Mouse (Mus musculus) ES-Bruce4 (cell line): Measurements from ENCODE around the gene Sart1. TPM values are rescaled to one million over a fixed set of nuclear protein-coding genes. Genes with fewer than 3 reads are reported as not detected.
"Not testable (repeated sequence)": the region's sequence is repeated elsewhere in the genome, so short reads cannot be mapped to it uniquely, and the experiment has no call there.

Experiments used
- H3K27ac ChIP-seq: 2 replicates; pipeline ENCODE4 v1.5.1; 2012; ENCODE audit warnings: low read length, inconsistent platforms; ENCODE audit not compliant: insufficient read depth
- H3K27me3 ChIP-seq: 2 replicates; pipeline ENCODE4 v1.6.1; 2012; ENCODE audit warnings: mild to moderate bottlenecking, low read length, inconsistent platforms; ENCODE audit not compliant: control insufficient read depth, poor library complexity, insufficient read depth, severe bottlenecking
- H3K36me3 ChIP-seq: 2 replicates; pipeline ENCODE4 v1.6.1; 2012; ENCODE audit warnings: inconsistent platforms, mild to moderate bottlenecking, low read length, moderate library complexity; ENCODE audit not compliant: control insufficient read depth, poor library complexity, insufficient read depth, severe bottlenecking
- H3K4me1 ChIP-seq: one replicate; pipeline ENCODE4 v1.8.1; 2011; ENCODE audit warnings: low read length; ENCODE audit not compliant: control insufficient read depth, insufficient read depth
- H3K4me3 ChIP-seq: 2 replicates; pipeline ENCODE4 v1.5.1; 2011; ENCODE audit warnings: low read depth, mild to moderate bottlenecking, low read length
- H3K9ac ChIP-seq: 2 replicates; pipeline ENCODE4 v1.6.1; 2012; ENCODE audit warnings: low read depth, mild to moderate bottlenecking, inconsistent platforms; ENCODE audit not compliant: poor library complexity, severe bottlenecking
- H3K9me3 ChIP-seq: replicated peaks from 2 replicates; pipeline ENCODE4 v1.6.1; 2012; ENCODE audit warnings: mild to moderate bottlenecking, low read length, inconsistent platforms; ENCODE audit not compliant: control insufficient read depth, poor library complexity, insufficient read depth, severe bottlenecking
- CTCF ChIP-seq: IDR thresholded peaks from one replicate; pipeline ENCODE4 v1.8.1; 2011; ENCODE audit warnings: low read depth, low read length
- EP300 ChIP-seq: IDR thresholded peaks from 2 replicates; pipeline ENCODE4 v1.6.1; 2011; ENCODE audit warnings: low read depth, low read length; ENCODE audit not compliant: insufficient read depth
- POLR2A ChIP-seq: IDR thresholded peaks from one replicate; pipeline ENCODE4 v1.8.1; 2011; ENCODE audit warnings: low read length; ENCODE audit not compliant: insufficient read depth
- polyA plus RNA-seq: library from polyadenylated mRNA; stranded (reverse); fragments of >200 nt; gene quantifications from 2 replicates; pipeline ENCODE4 v1.2.4, GENCODE M21; 2011; ENCODE audit warnings: low read depth; ENCODE audit not compliant: missing spikeins, insufficient read depth, insufficient read length

The Sart1 gene
- polyA plus RNA-seq, 1 experiment, result 67.8 TPM

DNA sequence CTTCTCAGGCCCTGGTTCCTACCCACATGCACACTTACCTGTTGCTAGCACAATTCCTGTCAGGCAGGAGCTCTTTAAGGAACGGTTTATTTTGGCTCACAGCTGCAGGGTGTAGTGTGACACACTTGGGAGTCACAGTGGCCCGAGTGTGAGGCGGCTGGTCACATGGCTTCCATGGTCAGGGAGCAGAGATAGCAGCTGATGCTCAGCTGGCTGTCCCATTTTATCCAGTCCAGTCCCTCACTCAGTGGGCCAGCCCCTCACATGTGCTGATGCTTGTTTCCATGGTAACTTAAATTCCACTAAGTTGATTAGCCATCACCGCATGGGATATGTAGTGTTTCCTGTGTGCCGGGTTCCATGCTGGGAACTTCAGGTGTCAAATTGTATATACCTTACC is 23.5 kb upstream of the Sart1 start:
- H3K27ac ChIP-seq, result no peak overlapping the region
- no peaks in the 10 kb centered on the region for H3K36me3 ChIP-seq
- no peak overlapping the region for H3K4me3 ChIP-seq
- peaks cover 3% of the 10 kb centered on the region for H3K4me1 ChIP-seq
- no peak for TF ChIP-seq POLR2A
- no peak for TF ChIP-seq EP300
- no peak for TF ChIP-seq CTCF
- no peak overlapping the region for H3K9ac ChIP-seq
- H3K9me3 ChIP-seq, result no peaks in the 10 kb centered on the region
- no peaks in the 10 kb centered on the region for H3K27me3 ChIP-seq

DNA sequence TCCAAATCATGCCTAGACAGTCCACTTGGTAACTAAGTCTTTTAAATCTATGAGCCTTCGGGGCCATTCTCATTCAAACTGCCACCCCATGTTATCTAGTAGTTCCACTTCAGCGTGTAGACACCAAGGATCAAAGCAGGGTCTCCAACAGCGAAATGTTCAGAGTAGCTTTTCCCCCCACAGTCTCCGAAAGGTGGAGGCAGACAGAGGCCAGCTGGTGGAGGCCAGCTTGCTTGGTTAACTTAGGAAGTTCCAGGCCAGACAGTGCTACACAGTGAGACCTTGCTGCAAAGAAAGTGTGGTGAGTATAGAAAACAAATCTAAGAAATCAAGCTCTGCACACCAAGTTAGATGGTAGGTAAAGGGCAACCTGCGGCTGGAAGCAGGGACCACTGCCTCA is 22.1 kb upstream of the Sart1 start:
- H3K4me3 ChIP-seq, result no peak overlapping the region
- H3K27ac ChIP-seq, result no peak overlapping the region
- TF ChIP-seq POLR2A (no peak), CTCF (no peak), EP300 (no peak)

DNA sequence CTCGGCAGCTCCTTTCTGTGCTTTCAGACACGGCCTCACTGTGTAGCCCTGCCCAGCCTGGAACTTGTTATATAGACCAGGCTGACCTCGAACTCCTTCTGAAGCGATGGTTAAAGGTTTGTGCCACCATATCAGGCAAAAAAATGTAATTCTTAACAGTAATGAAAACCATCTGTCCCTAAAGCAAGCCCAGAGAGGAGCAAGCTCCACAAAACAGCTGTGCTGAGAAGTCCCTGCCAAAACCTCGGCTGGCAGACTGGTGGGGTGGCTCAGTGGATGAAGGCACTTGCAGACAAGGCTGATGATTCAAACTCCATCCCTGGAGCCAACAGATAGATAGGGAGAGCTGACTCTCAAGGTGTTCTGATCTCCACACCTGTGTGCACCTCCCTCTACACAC is 20.6 kb upstream of the Sart1 start:
- Histone ChIP-seq H3K36me3 (no peaks in the 10 kb centered on the region), H3K27me3 (no peaks in the 10 kb centered on the region), H3K4me1 (peaks cover 3% of the 10 kb centered on the region), H3K9me3 (no peaks in the 10 kb centered on the region), H3K27ac (0 out of 2 replicates have a peak overlapping the region, but pooled peaks have one; percentile 4), H3K4me3 (no peak overlapping the region), H3K9ac (no peak overlapping the region)
- no peak for TF ChIP-seq POLR2A
- no peak for TF ChIP-seq CTCF
- TF ChIP-seq EP300, result no peak

More for the DNA sequence above, 22.1 kb upstream of the Sart1 start:
- Histone ChIP-seq H3K9me3 (no peaks in the 10 kb centered on the region), H3K9ac (no peak overlapping the region), H3K27me3 (no peaks in the 10 kb centered on the region), H3K4me1 (peaks cover 3% of the 10 kb centered on the region), H3K36me3 (no peaks in the 10 kb centered on the region)

DNA sequence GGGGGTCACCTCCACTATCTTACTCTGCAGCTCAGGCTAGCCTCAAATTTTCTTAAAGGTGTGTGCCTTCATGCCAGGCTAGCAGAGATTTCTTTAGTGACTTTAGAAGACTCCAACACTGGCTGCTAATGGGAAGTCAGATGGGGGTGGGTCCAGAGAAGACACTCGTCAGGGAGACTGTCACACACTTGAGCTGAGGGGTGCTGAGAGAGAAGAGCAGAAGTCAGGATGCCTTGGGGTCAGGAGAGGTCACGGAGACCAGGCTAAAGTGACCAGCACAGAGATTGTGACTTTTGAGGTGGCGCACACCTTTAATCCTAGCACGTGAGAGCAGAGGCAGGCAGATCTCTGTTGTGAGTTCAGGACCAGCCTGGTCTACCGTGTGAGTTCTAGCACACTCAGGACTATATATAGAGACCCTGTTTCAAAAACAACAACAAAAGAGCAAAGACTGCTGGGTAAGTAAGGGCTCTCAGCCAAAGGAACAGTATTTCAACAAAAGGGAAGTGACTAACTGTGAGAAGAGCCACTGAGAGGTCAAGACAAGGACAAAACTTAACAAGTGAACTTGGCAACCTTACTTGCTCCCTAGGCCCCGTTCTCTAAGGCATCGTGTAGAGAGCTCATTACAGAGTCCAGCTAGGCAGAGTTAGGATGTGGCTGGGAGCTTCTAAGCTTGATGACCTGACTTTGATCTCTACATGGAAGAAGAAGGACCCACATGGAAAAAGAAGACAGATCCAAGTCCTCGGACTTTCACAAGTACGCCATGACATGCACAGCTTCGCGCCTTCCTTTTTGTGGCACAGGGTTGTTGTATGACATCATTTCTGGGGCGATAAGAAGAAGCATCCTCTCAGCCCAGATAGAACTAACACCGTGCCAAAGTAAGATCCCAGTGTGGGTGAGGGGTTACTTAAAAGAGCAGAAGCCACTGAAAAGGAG is 19.8 kb upstream of the Sart1 start:
- no peak overlapping the region for H3K9ac ChIP-seq
- no peaks in the 10 kb centered on the region for H3K36me3 ChIP-seq
- H3K9me3 ChIP-seq, result no peaks in the 10 kb centered on the region
- H3K27ac ChIP-seq, result no peak overlapping the region
- peaks cover 3% of the 10 kb centered on the region for H3K4me1 ChIP-seq
- H3K27me3 ChIP-seq, result no peaks in the 10 kb centered on the region
- TF ChIP-seq CTCF, result no peak
- no peak for TF ChIP-seq POLR2A
- TF ChIP-seq EP300, result no peak
- H3K4me3 ChIP-seq, result no peak overlapping the region

DNA sequence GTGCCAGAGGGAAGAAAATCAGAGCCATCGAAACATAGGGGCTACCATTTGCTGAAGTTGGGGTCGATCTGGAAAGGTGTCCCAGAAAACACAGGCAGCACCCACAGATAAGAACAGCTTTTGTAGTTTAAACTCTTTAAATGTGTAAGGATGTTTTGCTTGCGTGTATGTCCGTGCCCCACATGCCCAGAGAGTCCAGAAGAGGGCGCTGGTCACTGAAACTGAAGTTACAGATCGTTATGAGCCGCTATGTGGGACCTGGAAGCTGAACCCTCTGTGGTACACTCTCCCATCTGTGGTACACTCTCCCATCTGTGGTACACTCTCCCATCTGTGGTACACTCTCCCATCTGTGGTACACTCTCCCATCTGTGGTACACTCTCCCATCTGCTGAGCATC is 18.6 kb upstream of the Sart1 start:
- TF ChIP-seq POLR2A (no peak), CTCF (peak; percentile 73), EP300 (no peak)
- Histone ChIP-seq H3K9ac (peak overlapping the region; percentile 72), H3K4me1 (peaks cover 3% of the 10 kb centered on the region), H3K27me3 (no peaks in the 10 kb centered on the region), H3K27ac (peak overlapping the region; percentile 85), H3K36me3 (no peaks in the 10 kb centered on the region), H3K9me3 (no peaks in the 10 kb centered on the region), H3K4me3 (peak overlapping the region; percentile 94)

DNA sequence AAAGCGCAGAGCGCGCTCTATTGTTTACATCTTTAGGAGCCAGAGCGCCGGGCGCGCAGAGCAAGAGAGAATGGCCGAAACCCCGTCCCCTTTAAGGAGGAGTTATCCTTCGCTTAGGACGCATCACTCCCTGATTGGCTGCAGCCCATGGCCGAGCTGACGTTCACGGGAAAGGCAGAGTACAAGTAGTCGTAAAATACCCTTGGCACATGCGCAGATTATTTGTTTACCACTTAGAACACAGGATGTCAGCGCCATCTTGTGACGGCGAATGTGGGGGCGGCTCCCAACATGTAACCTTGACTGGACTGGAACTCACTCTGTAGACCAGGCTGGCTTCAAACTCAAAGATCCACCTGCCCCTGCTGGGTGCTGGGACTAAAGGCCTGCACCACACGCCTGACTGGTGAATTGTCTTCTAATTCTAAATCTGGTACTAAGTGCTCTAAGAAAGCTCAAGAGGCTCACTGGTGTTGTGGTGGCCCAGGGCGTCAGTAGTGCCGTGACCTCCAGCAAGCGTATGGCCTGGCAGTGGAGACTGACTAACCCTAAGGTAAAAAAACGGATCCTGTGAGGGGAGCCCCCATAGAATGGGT is 18.1 kb upstream of the Sart1 start:
- Histone ChIP-seq H3K27ac (peak overlapping the region; percentile 85), H3K4me3 (peak overlapping the region; percentile 94), H3K9ac (peak overlapping the region; percentile 72)
- peak; percentile 0 for TF ChIP-seq CTCF
- not testable (repeated sequence) for H3K36me3 ChIP-seq, H3K4me1 ChIP-seq, H3K9me3 ChIP-seq, H3K27me3 ChIP-seq
